Mouse (Mus musculus) forebrain, embryonic 14.5 days (tissue): ENCODE measurements at regions not wholly inside any gene's neighbourhood (a gene's known extent, or its start where the extent isn't known, plus 50 kb on each side); places are given as distances from the start of the nearest gene placed in this dataset.

Source experiments
- ATAC-seq: fragments of 200-750 bp; cut with Nextera tagmentation; 2 replicates; pipeline ENCODE4 v1.8.0; 2017; ENCODE audit warnings: mild to moderate bottlenecking, moderate library complexity
- DNase-seq: peaks from one replicate; pipeline ENCODE4 v3.0.0-alpha.2; 2015; ENCODE audit warnings: low spot score
- H3K27ac ChIP-seq: fragments of 300-500 bp; sonication (generic); 2 replicates; pipeline ENCODE4 v1.5.1; 2014; ENCODE audit warnings: low read depth, mild to moderate bottlenecking, control low read depth, low read length, moderate library complexity
- H3K27me3 ChIP-seq: fragments of 300-500 bp; sonication (generic); replicated peaks from 2 replicates; pipeline ENCODE4 v1.6.1; 2014; ENCODE audit warnings: low read length, control low read depth, mixed read lengths; ENCODE audit not compliant: control insufficient read depth, insufficient read depth
- H3K36me3 ChIP-seq: fragments of 300-500 bp; sonication (generic); 2 replicates; pipeline ENCODE4 v1.6.1; 2014; ENCODE audit warnings: low read length, control low read depth; ENCODE audit not compliant: control insufficient read depth, insufficient read depth
- H3K4me1 ChIP-seq: fragments of 300-500 bp; sonication (generic); 2 replicates; pipeline ENCODE4 v1.6.1; 2014; ENCODE audit warnings: antibody characterized with exemption, low read length, control low read depth; ENCODE audit not compliant: control insufficient read depth, insufficient read depth
- H3K4me2 ChIP-seq: fragments of 300-500 bp; sonication (generic); 2 replicates; pipeline ENCODE4 v1.6.1; 2014; ENCODE audit warnings: mild to moderate bottlenecking, control low read depth, low read length
- H3K4me3 ChIP-seq: fragments of 300-500 bp; sonication (generic); 2 replicates; pipeline ENCODE4 v1.5.1; 2014; ENCODE audit warnings: low read depth, low read length, control low read depth
- H3K9ac ChIP-seq: fragments of 300-500 bp; sonication (generic); 2 replicates; pipeline ENCODE4 v1.6.1; 2014; ENCODE audit warnings: mild to moderate bottlenecking, low read length, control low read depth, moderate library complexity
- H3K9me3 ChIP-seq: fragments of 300-500 bp; sonication (generic); replicated peaks from 2 replicates; pipeline ENCODE4 v1.6.1; 2016; ENCODE audit warnings: low read length, control low read depth, mixed read lengths; ENCODE audit not compliant: control insufficient read depth
- WGBS: fragments of 180-500 bp; shearing (Covaris S2); extraction: QIAGEN DNeasy Blood & Tissue Kit; methylation state at CpG from one replicate; pipeline ENCODE4 v1.1.7; 2014; 5-methylcytosine and 5-hydroxymethylcytosine counted together

GRCm38 (mm10) chr17:15955656-15956055 lies 124.8 kb upstream of the Rgmb start:
- no peak for ATAC-seq
- no peaks in the 10 kb centered on the region for H3K4me1 ChIP-seq
- 87% methylated on average over 2 of the region's 2 CpGs for WGBS

DNA sequence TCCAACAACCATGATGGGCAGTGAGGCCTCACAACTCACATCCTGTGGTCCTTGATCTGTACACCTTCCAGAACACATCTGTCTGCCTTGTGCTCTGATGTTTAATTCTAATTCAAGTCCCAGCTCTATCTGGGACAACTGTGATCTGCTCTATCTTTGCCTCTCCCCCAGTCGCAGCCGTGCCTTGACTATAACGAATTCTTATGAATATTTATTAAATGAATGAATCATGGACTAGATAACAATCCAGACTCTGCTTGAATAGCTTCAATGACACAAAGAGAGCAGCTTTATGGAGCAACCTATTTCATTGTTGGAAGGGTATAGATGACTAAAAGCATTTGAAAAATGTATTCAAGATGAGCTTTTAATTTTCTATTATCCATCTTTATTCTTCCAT lies 120.8 kb upstream of the Rgmb start:
- Histone ChIP-seq H3K4me1 (no peaks in the 10 kb centered on the region), H3K27me3 (no peaks in the 10 kb centered on the region), H3K4me3 (no peak overlapping the region), H3K9me3 (no peaks in the 10 kb centered on the region), H3K27ac (0 out of 2 replicates have a peak overlapping the region, but pooled peaks have one; percentile 27), H3K36me3 (no peaks in the 10 kb centered on the region), H3K4me2 (no peak overlapping the region), H3K9ac (no peak overlapping the region)
- 63% methylated on average over 3 of the region's 3 CpGs for WGBS
- peak; percentile 33 for DNase-seq
- 0 out of 2 replicates have a peak, but pooled peaks have one; percentile 44 for ATAC-seq

More at GRCm38 (mm10) chr17:15955656-15956055, 124.8 kb upstream of the Rgmb start:
- no peaks in the 10 kb centered on the region for H3K36me3 ChIP-seq
- H3K9me3 ChIP-seq: no peaks in the 10 kb centered on the region
- no peak overlapping the region for H3K4me2 ChIP-seq
- H3K9ac ChIP-seq: no peak overlapping the region
- no peaks in the 10 kb centered on the region for H3K27me3 ChIP-seq
- no peak for DNase-seq
- H3K27ac ChIP-seq: no peak overlapping the region
- no peak overlapping the region for H3K4me3 ChIP-seq

- no peaks in the 10 kb centered on the region for H3K4me1 ChIP-seq
- H3K27me3 ChIP-seq: no peaks in the 10 kb centered on the region
- no peaks in the 10 kb centered on the region for H3K36me3 ChIP-seq
- no peak overlapping the region for H3K4me2 ChIP-seq
- H3K27ac ChIP-seq: no peak overlapping the region
- DNase-seq (no peak), ATAC-seq (no peak)
- no peak overlapping the region for H3K4me3 ChIP-seq
- H3K9me3 ChIP-seq: no peaks in the 10 kb centered on the region
- H3K9ac ChIP-seq: no peak overlapping the region
- 90% methylated on average over 6 of the region's 6 CpGs for WGBS
Observed at GRCm38 (mm10) chr17:15949753-15950152, 118.9 kb upstream of the Rgmb start.

GRCm38 (mm10) chr17:15942378-15942777 lies 111.5 kb upstream of the Rgmb start:
- no peak overlapping the region for H3K4me3 ChIP-seq
- ATAC-seq (no peak), DNase-seq (peak; percentile 3)
- no peak overlapping the region for H3K9ac ChIP-seq
- 8% methylated on average over 4 of the region's 4 CpGs for WGBS
- no peaks in the 10 kb centered on the region for H3K9me3 ChIP-seq
- no peaks in the 10 kb centered on the region for H3K27me3 ChIP-seq
- no peaks in the 10 kb centered on the region for H3K4me1 ChIP-seq
- H3K4me2 ChIP-seq: no peak overlapping the region
- no peak overlapping the region for H3K27ac ChIP-seq
- no peaks in the 10 kb centered on the region for H3K36me3 ChIP-seq

DNA sequence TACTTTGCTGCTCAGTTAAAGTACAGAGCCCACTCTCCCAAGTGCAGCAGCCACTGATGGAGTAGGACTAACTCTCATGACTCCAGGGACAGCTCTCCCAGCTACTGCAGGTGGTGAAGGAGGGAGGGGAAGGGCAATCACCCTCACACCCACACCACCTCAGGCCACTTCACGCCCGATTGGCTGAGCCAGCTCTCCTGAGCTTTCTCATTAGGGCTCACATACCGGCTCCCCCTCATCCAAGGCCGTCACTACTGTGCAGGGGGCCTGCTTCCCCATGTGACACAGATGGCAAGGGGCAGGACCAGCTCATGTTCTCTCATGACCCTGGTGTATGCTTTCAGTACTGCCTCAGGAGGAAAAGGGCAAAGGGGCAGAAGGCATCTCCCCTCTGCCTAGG lies 87.8 kb upstream of the Rgmb start:
- Histone ChIP-seq H3K9me3 (no peaks in the 10 kb centered on the region), H3K4me2 (no peak overlapping the region), H3K4me3 (no peak overlapping the region), H3K4me1 (no peaks in the 10 kb centered on the region), H3K36me3 (no peaks in the 10 kb centered on the region), H3K27me3 (no peaks in the 10 kb centered on the region), H3K27ac (no peak overlapping the region), H3K9ac (no peak overlapping the region)
- ATAC-seq (no peak), DNase-seq (no peak)
- WGBS: 47% methylated on average over 4 of the region's 4 CpGs

DNA sequence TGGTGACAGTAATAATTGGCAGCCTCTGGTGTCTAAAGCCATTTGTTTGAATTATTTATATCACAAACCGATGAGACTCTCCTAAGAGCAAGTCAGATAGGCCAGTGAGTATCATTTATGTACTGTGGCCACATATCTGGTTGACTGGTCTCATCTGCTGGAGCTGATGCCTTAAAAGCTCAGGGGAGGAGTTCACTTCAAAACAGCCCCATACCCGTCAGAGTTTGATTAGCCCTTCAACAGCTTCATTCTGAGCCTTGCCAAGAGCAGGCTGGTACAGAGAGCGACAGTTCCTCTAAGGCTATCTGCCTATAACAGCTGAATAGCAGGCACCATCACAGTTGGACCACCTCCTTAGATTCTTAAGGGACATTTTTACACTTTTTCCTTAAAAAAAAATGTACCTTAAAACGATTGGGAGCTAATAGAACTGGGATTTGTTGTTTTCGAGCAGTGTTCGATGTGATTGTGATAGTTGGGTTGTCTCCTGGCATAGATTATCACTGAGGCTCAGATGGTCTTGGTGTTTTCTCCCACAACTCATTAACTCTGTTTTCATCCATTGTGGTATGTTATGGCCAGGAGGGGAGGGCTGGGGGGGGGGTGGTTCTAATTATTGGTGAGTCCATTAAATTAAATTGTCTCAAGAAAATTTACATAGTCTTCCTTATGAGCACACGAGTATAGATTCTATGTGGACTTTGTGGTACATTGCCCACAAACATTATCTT lies 68.0 kb upstream of the Rgmb start:
- Histone ChIP-seq H3K27me3 (no peaks in the 10 kb centered on the region), H3K9me3 (no peaks in the 10 kb centered on the region), H3K27ac (no peak overlapping the region), H3K4me1 (no peaks in the 10 kb centered on the region), H3K4me2 (no peak overlapping the region), H3K36me3 (no peaks in the 10 kb centered on the region), H3K9ac (no peak overlapping the region), H3K4me3 (no peak overlapping the region)
- peak; percentile 12 for DNase-seq
- 77% methylated on average over 7 of the region's 7 CpGs for WGBS
- ATAC-seq: no peak

GRCm38 (mm10) chr17:15895968-15896367 lies 65.1 kb upstream of the Rgmb start:
- Histone ChIP-seq H3K27ac (no peak overlapping the region), H3K9ac (no peak overlapping the region), H3K36me3 (no peaks in the 10 kb centered on the region), H3K4me2 (no peak overlapping the region), H3K4me3 (no peak overlapping the region), H3K4me1 (no peaks in the 10 kb centered on the region), H3K27me3 (no peaks in the 10 kb centered on the region), H3K9me3 (no peaks in the 10 kb centered on the region)
- WGBS: 8% methylated on average over 3 of the region's 3 CpGs
- DNase-seq (peak; percentile 22), ATAC-seq (peak; percentile 60; the same call in 1 of the 2 replicates)

DNA sequence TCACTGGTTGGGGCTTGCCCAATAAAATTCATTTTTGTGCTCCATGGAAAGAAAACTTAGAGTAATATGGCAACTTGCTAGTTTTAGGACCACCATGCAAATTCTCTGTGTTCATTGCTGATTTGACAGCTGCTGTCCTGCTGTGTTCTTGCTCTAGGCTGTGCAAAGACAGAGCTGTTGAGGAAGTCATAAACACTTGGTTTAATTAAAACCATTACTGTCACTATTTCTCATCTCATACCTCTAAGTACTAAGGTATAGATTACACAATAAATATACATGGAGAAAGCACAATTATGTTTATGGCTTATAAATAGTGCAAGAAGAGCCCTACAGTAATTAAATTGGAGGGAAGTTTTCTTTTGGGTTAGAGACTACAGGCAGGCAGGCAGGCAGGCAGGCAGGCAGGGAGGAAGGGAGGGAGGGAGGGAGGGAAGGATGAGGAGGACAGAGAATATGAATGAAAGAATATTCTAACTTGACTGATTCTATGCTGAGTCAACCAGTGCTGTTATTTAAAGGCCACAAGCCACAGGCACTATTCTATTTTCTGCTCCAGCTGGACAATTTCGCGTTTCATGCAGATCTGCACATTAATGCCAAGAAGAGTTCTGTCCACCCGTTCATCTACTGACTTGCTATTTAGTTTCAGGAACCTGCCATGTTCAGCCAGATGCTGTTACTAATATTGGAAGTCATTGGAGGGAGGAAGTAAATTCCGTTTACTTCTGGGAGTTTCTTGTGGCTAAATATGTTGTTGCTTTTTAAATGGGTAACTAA lies 61.2 kb upstream of the Rgmb start:
- no peaks in the 10 kb centered on the region for H3K9me3 ChIP-seq
- WGBS: 84% methylated on average over 4 of the region's 4 CpGs
- DNase-seq: no peak
- no peak overlapping the region for H3K27ac ChIP-seq
- no peaks in the 10 kb centered on the region for H3K27me3 ChIP-seq
- H3K4me1 ChIP-seq: no peaks in the 10 kb centered on the region
- ATAC-seq: no peak
- no peak overlapping the region for H3K4me2 ChIP-seq
- no peaks in the 10 kb centered on the region for H3K36me3 ChIP-seq
- no peak overlapping the region for H3K9ac ChIP-seq
- H3K4me3 ChIP-seq: no peak overlapping the region

DNA sequence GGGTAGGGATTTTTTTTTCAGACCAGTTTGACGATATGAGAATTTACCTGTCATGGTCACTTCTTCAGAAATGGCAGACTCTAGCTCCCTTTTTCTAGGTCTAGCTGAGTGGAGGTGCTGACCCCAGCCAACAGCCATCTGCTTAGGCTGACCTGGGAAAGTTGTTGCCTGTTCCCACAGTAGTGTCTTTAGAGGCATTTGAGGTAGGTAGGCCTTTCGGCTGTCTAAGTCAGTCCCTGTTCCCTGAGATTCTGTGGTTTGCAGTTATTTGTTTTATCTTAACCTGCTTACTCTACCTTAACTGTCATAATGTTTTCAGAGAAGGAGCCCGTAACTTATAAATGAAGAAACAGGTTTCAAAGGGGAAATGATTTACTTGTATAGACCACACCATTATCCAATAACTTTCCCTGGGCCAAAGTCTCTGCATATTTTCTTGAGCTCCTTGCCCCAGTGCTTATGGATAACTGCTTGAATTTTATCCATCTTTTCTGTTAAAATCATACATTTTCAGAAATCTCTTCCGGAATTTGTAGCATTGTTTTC lies 59.8 kb upstream of the Rgmb start:
- Histone ChIP-seq H3K36me3 (no peaks in the 10 kb centered on the region), H3K4me2 (no peak overlapping the region), H3K9me3 (no peaks in the 10 kb centered on the region), H3K9ac (no peak overlapping the region), H3K27ac (no peak overlapping the region), H3K27me3 (no peaks in the 10 kb centered on the region), H3K4me1 (no peaks in the 10 kb centered on the region), H3K4me3 (no peak overlapping the region)
- DNase-seq: no peak
- ATAC-seq: no peak
- 92% methylated on average over 4 of the region's 4 CpGs for WGBS
